Mouse (Mus musculus): ENCODE data around the gene Olfr1018. TPM values are rescaled to one million over a fixed set of nuclear protein-coding genes. Genes with fewer than 3 reads are reported as not detected.

The Olfr1018 gene
- polyA plus RNA-seq, 1 experiment: not detected

- H3K27ac ChIP-seq (ENCODE audit: control insufficient read depth, insufficient read depth, low read depth, low read length): no peak within 1 kb of the TSS
- H3K27me3 ChIP-seq (ENCODE audit: control insufficient read depth, insufficient read depth, low read length): no peaks in the 10 kb centered on the region
- TF ChIP-seq POLR2A (IDR thresholded peaks at IDR 0.05; ENCODE audit: control insufficient read depth, low read depth, low read length): no peak
- no peaks in the 10 kb centered on the region for H3K36me3 ChIP-seq (ENCODE audit: control insufficient read depth, insufficient read depth, low read length)
- no peak within 1 kb of the TSS for H3K4me3 ChIP-seq (ENCODE audit: control insufficient read depth, low read depth, low read length)
- H3K4me1 ChIP-seq (ENCODE audit: control insufficient read depth, insufficient read depth, low read length): no peaks in the 10 kb centered on the region
Measured at GRCm38 (mm10) chr2:85868294-85868693, 50.0 kb downstream of the Olfr1018 start, which contains the start of gene Olfr1022. Olfr1022 (plus strand) TSS chr2:85868594.

Other genes with a start within 250 kb of the Olfr1018 start
- gene Olfr996, start 239.3 kb upstream of the Olfr1018 start, polyA plus RNA-seq (2012; rRNA removed): not detected in 2 replicates
- not detected in 2 replicates for gene Olfr998, start 229.5 kb upstream of the Olfr1018 start, polyA plus RNA-seq (2012; rRNA removed)
- not detected in 2 replicates for gene Olfr1000, start 206.6 kb upstream of the Olfr1018 start, polyA plus RNA-seq (2012; rRNA removed)
- gene Olfr1002, start 167.8 kb upstream of the Olfr1018 start, polyA plus RNA-seq (2012; rRNA removed): not detected in 2 replicates
- not detected in 2 replicates for gene Olfr154, start 154.0 kb upstream of the Olfr1018 start, polyA plus RNA-seq (2012; rRNA removed)
- gene Olfr1006, start 139.7 kb upstream of the Olfr1018 start, polyA plus RNA-seq (2012; rRNA removed): not detected in 2 replicates
- gene Olfr1008, start 129.0 kb upstream of the Olfr1018 start, polyA plus RNA-seq (2012; rRNA removed): not detected in 2 replicates
- not detected in 2 replicates for gene Olfr1009, start 103.1 kb upstream of the Olfr1018 start, polyA plus RNA-seq (2012; rRNA removed)
- not detected in 2 replicates for gene Olfr1012, start 55.7 kb upstream of the Olfr1018 start, polyA plus RNA-seq (2012; rRNA removed)
- not detected in 2 replicates for gene Olfr1013, start 51.4 kb upstream of the Olfr1018 start, polyA plus RNA-seq (2012; rRNA removed)
- not detected in 2 replicates for gene Olfr1014, start 45.8 kb upstream of the Olfr1018 start, polyA plus RNA-seq (2012; rRNA removed)
- not detected in 2 replicates for gene Olfr1015, start 36.5 kb upstream of the Olfr1018 start, polyA plus RNA-seq (2012; rRNA removed)
- not detected in 2 replicates for gene Olfr1016, start 15.9 kb upstream of the Olfr1018 start, polyA plus RNA-seq (2012; rRNA removed)
- not detected in 2 replicates for gene Olfr1019, start 27.0 kb downstream of the Olfr1018 start, polyA plus RNA-seq (2012; rRNA removed)
- not detected in 2 replicates for gene Olfr1020, start 28.6 kb downstream of the Olfr1018 start, polyA plus RNA-seq (2012; rRNA removed)
- not detected in 2 replicates for gene Olfr1022, start 50.1 kb downstream of the Olfr1018 start, polyA plus RNA-seq (2012; rRNA removed)
- not detected in 2 replicates for gene Olfr1023, start 67.2 kb downstream of the Olfr1018 start, polyA plus RNA-seq (2012; rRNA removed)
- not detected in 2 replicates for gene Olfr1024, start 86.6 kb downstream of the Olfr1018 start, polyA plus RNA-seq (2012; rRNA removed)
- not detected in 2 replicates for gene Olfr1025-ps1, start 96.7 kb downstream of the Olfr1018 start, polyA plus RNA-seq (2012; rRNA removed)
- gene Olfr1026, start 103.1 kb downstream of the Olfr1018 start, polyA plus RNA-seq (2012; rRNA removed): not detected in 2 replicates
- not detected in 2 replicates for gene Olfr1028, start 132.0 kb downstream of the Olfr1018 start, polyA plus RNA-seq (2012; rRNA removed)
- gene Olfr1029, start 155.4 kb downstream of the Olfr1018 start, polyA plus RNA-seq (2012; rRNA removed): 0.02 and 0.31 TPM in 2 replicates
- gene Olfr1030, start 160.8 kb downstream of the Olfr1018 start, polyA plus RNA-seq (2012; rRNA removed): not detected in 2 replicates
- not detected in 2 replicates for gene Olfr1031, start 171.8 kb downstream of the Olfr1018 start, polyA plus RNA-seq (2012; rRNA removed)
- not detected in 2 replicates for gene Olfr1032, start 187.1 kb downstream of the Olfr1018 start, polyA plus RNA-seq (2012; rRNA removed)
- 0.35 and 1.1 TPM in 2 replicates for gene Olfr1033, start 202.2 kb downstream of the Olfr1018 start, polyA plus RNA-seq (2012; rRNA removed)
- gene Olfr1034, start 227.4 kb downstream of the Olfr1018 start, polyA plus RNA-seq (2012; rRNA removed): not detected in 2 replicates

All from testis, adult 2 months (tissue).